Mouse (Mus musculus): ENCODE measurements at regions not wholly inside any gene's neighbourhood (a gene's known extent, or its start where the extent isn't known, plus 50 kb on each side); places are given as distances from the start of the nearest gene placed in this dataset.
A peak's percentile ranks its signal among the peaks of the same experiment; 100 is the strongest.

- Histone ChIP-seq H3K27ac (ENCODE audit: low read depth, low read length) (no peak overlapping the region), H3K4me3 (ENCODE audit: low read depth, low read length) (no peak overlapping the region), H3K9ac (replicated peaks; ENCODE audit: low read length, poor library complexity, severe bottlenecking) (no peak overlapping the region), H3K4me1 (ENCODE audit: insufficient read depth, low read length) (no peaks in the 10 kb centered on the region), H3K4me2 (ENCODE audit: low read depth, low read length, poor library complexity, severe bottlenecking) (no peak overlapping the region), H3K9me3 (ENCODE audit: low read length) (no peaks in the 10 kb centered on the region), H3K36me3 (ENCODE audit: insufficient read depth, low read length) (no peaks in the 10 kb centered on the region), H3K27me3 (ENCODE audit: insufficient read depth, low read length) (no peaks in the 10 kb centered on the region)
- no peak for ATAC-seq (ENCODE audit: low FRiP score)
- no peak for TF ChIP-seq CTCF (IDR thresholded peaks at IDR 0.05)
- 76% methylated on average over 3 of the region's 3 CpGs for WGBS
- no peak for DNase-seq (ENCODE audit: low spot score)
Observed at GRCm38 (mm10) chr13:85484790-85485189, 195.9 kb upstream of the Rasa1 start.

- Histone ChIP-seq H3K27ac (ENCODE audit: low read depth, low read length) (no peak overlapping the region), H3K27me3 (ENCODE audit: insufficient read depth, low read length) (no peaks in the 10 kb centered on the region), H3K36me3 (ENCODE audit: insufficient read depth, low read length) (no peaks in the 10 kb centered on the region), H3K4me3 (ENCODE audit: low read depth, low read length) (no peak overlapping the region), H3K4me2 (ENCODE audit: low read depth, low read length, poor library complexity, severe bottlenecking) (no peak overlapping the region), H3K9me3 (ENCODE audit: low read length) (no peaks in the 10 kb centered on the region), H3K4me1 (ENCODE audit: insufficient read depth, low read length) (no peaks in the 10 kb centered on the region), H3K9ac (replicated peaks; ENCODE audit: low read length, poor library complexity, severe bottlenecking) (no peak overlapping the region)
- DNase-seq (ENCODE audit: low spot score) (no peak), ATAC-seq (ENCODE audit: low FRiP score) (no peak)
- TF ChIP-seq CTCF (IDR thresholded peaks at IDR 0.05), result no peak
Observed at GRCm38 (mm10) chr13:85483348-85483747, 194.4 kb upstream of the Rasa1 start.

GRCm38 (mm10) chr13:85479405-85479804 lies 190.5 kb upstream of the Rasa1 start:
- DNase-seq (ENCODE audit: low spot score) (no peak), ATAC-seq (ENCODE audit: low FRiP score) (no peak)
- no peak overlapping the region for H3K9ac ChIP-seq (replicated peaks; ENCODE audit: low read length, poor library complexity, severe bottlenecking)
- 90% methylated on average over 2 of the region's 2 CpGs for WGBS
- no peak overlapping the region for H3K4me3 ChIP-seq (ENCODE audit: low read depth, low read length)
- no peak overlapping the region for H3K27ac ChIP-seq (ENCODE audit: low read depth, low read length)
- H3K4me1 ChIP-seq (ENCODE audit: insufficient read depth, low read length), result no peaks in the 10 kb centered on the region
- H3K4me2 ChIP-seq (ENCODE audit: low read depth, low read length, poor library complexity, severe bottlenecking), result no peak overlapping the region
- no peak for TF ChIP-seq CTCF (IDR thresholded peaks at IDR 0.05)
- H3K9me3 ChIP-seq (ENCODE audit: low read length), result no peaks in the 10 kb centered on the region
- no peaks in the 10 kb centered on the region for H3K27me3 ChIP-seq (ENCODE audit: insufficient read depth, low read length)
- H3K36me3 ChIP-seq (ENCODE audit: insufficient read depth, low read length), result no peaks in the 10 kb centered on the region

GRCm38 (mm10) chr13:85476274-85476846 lies 187.4 kb upstream of the Rasa1 start:
- Histone ChIP-seq H3K4me3 (ENCODE audit: low read depth, low read length) (no peak overlapping the region), H3K9me3 (ENCODE audit: low read length) (no peaks in the 10 kb centered on the region), H3K27me3 (ENCODE audit: insufficient read depth, low read length) (no peaks in the 10 kb centered on the region), H3K4me2 (ENCODE audit: low read depth, low read length, poor library complexity, severe bottlenecking) (no peak overlapping the region), H3K27ac (ENCODE audit: low read depth, low read length) (no peak overlapping the region), H3K9ac (replicated peaks; ENCODE audit: low read length, poor library complexity, severe bottlenecking) (no peak overlapping the region), H3K36me3 (ENCODE audit: insufficient read depth, low read length) (no peaks in the 10 kb centered on the region), H3K4me1 (ENCODE audit: insufficient read depth, low read length) (no peaks in the 10 kb centered on the region)
- no peak for TF ChIP-seq CTCF (IDR thresholded peaks at IDR 0.05)
- WGBS, result 83% methylated on average over 4 of the region's 4 CpGs
- no peak for ATAC-seq (ENCODE audit: low FRiP score)
- no peak for DNase-seq (ENCODE audit: low spot score)

- no peak overlapping the region for H3K4me3 ChIP-seq (ENCODE audit: low read depth, low read length)
- no peak for TF ChIP-seq CTCF (IDR thresholded peaks at IDR 0.05)
- H3K9ac ChIP-seq (replicated peaks; ENCODE audit: low read length, poor library complexity, severe bottlenecking), result no peak overlapping the region
- no peaks in the 10 kb centered on the region for H3K36me3 ChIP-seq (ENCODE audit: insufficient read depth, low read length)
- H3K27me3 ChIP-seq (ENCODE audit: insufficient read depth, low read length), result no peaks in the 10 kb centered on the region
- ATAC-seq (ENCODE audit: low FRiP score) (no peak), DNase-seq (ENCODE audit: low spot score) (peak; percentile 3)
- no peaks in the 10 kb centered on the region for H3K4me1 ChIP-seq (ENCODE audit: insufficient read depth, low read length)
- no peak overlapping the region for H3K27ac ChIP-seq (ENCODE audit: low read depth, low read length)
- H3K9me3 ChIP-seq (ENCODE audit: low read length), result no peaks in the 10 kb centered on the region
- WGBS, result 96% methylated on average over 5 of the region's 5 CpGs
- no peak overlapping the region for H3K4me2 ChIP-seq (ENCODE audit: low read depth, low read length, poor library complexity, severe bottlenecking)
Observed at GRCm38 (mm10) chr13:85471340-85471739, 182.4 kb upstream of the Rasa1 start.

GRCm38 (mm10) chr13:85459387-85459786 lies 170.5 kb upstream of the Rasa1 start:
- Histone ChIP-seq H3K36me3 (ENCODE audit: insufficient read depth, low read length) (no peaks in the 10 kb centered on the region), H3K27me3 (ENCODE audit: insufficient read depth, low read length) (no peaks in the 10 kb centered on the region), H3K27ac (ENCODE audit: low read depth, low read length) (no peak overlapping the region), H3K9ac (replicated peaks; ENCODE audit: low read length, poor library complexity, severe bottlenecking) (no peak overlapping the region), H3K4me3 (ENCODE audit: low read depth, low read length) (no peak overlapping the region), H3K4me1 (ENCODE audit: insufficient read depth, low read length) (no peaks in the 10 kb centered on the region), H3K4me2 (ENCODE audit: low read depth, low read length, poor library complexity, severe bottlenecking) (no peak overlapping the region), H3K9me3 (ENCODE audit: low read length) (no peaks in the 10 kb centered on the region)
- DNase-seq (ENCODE audit: low spot score) (no peak), ATAC-seq (ENCODE audit: low FRiP score) (no peak)
- TF ChIP-seq CTCF (IDR thresholded peaks at IDR 0.05), result no peak
- 91% methylated on average over 3 of the region's 3 CpGs for WGBS

All from midbrain, postnatal 0 days (tissue).